Mouse (Mus musculus): ENCODE data around the gene Gm37240. TPM values are rescaled to one million over a fixed set of nuclear protein-coding genes. Genes with fewer than 3 reads are reported as not detected.
A peak's percentile ranks its signal among the peaks of the same experiment; 100 is the strongest.

Gene Gm37240
- total RNA-seq, 2 experiments from 2014 or later = 38.8 to 39.2 TPM

DNA sequence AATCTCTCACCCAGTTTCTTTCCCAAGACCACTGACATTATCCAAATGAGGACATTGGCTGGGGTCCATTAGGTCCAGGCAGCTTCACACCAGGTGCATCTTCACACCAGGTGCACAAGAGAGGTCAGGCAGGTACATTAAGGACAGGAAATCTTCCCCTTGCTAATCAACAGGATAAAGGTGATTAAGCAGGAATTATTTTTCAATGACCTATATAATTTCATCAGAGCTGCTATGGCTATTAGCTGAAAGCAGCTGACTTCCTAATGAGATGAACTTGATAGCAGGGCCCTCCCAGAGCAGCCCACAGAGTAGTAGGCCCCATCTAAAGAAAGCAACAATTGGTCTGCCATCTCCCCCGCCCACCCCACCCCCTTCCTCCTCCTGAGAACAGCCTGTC lies 1.4 kb downstream of the Gm37240 start:
- intact Hi-C loops (cut with DNase I) = no loop called here
- no peak for DNase-seq (ENCODE audit: low spot score)

DNA sequence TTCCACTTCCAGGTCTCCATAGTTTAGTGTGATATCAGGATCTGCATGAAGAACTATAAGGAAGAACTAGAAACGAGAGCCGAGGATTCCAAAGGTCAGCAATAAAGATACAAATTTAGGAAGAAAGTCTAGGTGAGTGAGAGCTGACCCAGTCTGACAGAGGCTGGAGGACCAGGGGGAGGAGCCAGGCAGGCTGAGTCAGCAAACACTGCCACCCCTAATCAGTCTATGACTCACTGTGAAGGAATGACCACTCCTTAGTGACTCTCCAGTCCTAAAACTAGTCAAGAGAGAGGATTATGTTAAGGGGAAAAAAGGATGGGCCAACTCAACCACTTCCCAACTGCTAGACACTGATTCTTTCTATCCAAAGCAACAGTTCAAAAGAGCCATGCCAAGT lies 6.6 kb downstream of the Gm37240 start:
- peak; percentile 3 for DNase-seq (ENCODE audit: low spot score)
- intact Hi-C loops (cut with DNase I) = loop anchor here (5.0 kb wide), 1 partner anchor 33 kb away; no protein-coding TSS in a partner anchor

DNA sequence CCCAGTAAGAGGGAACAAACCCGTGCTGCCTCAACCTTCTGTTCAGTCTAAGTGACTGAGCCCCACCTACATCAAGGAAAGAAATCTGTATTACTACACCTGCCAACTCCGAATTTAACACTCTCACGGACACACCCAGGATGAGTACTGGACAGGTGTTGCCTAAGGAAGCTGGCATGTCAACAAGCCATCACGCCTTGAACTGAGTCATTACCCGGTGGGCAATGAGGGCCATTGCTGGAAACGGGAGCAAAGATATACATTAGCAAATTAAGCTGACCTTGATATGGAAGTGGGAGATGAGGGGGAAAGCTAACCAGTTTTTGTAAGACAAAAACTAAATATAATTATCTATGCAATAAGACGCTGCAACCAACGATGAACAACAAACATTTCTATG lies 7.2 kb downstream of the Gm37240 start:
- intact Hi-C loops (cut with DNase I) = loop anchor here (5.0 kb wide), 1 partner anchor 33 kb away; no protein-coding TSS in a partner anchor
- no peak for DNase-seq (ENCODE audit: low spot score)

DNA sequence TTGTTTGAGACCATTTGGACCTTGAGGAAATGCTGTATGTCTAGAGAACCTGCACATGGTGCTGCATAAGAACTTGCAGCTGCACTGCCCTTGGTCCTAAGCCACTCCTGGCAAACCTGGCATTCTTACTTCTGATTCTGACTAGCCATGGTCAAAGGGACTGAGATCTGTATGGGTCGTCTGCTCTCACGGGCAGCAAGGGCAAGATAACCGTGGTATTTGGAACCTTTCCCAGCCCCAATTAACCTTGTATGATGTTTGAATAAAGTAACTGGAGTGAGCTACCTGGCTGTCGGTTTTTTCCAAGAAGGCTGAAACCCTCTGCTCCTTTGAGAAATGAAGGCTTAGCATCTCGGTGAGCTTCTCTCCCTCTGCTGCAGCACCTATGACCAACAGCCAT lies 8.4 kb downstream of the Gm37240 start:
- intact Hi-C loops (cut with DNase I) = no loop called here
- no peak for DNase-seq (ENCODE audit: low spot score)

DNA sequence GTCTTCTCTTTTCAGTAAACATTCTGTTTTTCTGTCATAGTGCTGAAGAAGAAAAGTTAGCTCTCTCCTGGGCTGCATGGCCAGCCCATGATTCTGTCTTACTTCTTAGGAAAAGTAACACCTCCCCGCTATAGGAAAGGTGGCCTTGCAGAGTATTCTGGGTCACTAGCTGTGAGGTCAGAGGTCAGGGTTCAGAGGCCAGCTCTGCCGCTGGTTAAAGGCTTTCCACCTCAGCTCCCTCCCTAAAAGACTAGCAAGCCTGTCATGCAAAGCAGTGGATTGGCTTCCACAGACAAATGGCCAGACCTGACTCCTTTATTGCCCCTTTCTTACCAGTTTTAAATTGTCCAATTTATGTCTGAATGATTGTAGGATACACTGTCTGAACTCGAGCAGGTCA lies 23.3 kb downstream of the Gm37240 start:
- DNase-seq (ENCODE audit: low spot score) = no peak
- intact Hi-C loops (cut with DNase I) = no loop called here

DNA sequence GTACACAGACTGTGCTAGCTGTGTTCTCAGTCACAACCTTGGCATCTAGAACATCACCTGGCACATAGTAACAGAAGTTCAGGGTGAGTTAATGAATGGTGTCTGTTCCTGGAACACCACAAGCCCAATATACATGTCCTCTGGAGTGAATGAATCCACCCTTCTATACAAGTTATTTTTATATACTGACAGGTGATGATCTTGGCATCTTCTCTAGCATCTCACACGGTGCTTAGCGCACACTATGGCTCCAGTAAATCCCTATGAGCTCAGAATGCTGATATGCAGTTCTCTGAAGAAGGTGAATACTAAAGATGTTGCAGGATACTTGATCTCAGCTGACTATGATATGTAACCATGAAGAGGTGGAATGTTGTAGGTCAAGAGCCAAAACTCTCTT lies 24.4 kb downstream of the Gm37240 start:
- intact Hi-C loops (cut with DNase I) = no loop called here
- DNase-seq (ENCODE audit: low spot score) = no peak

DNA sequence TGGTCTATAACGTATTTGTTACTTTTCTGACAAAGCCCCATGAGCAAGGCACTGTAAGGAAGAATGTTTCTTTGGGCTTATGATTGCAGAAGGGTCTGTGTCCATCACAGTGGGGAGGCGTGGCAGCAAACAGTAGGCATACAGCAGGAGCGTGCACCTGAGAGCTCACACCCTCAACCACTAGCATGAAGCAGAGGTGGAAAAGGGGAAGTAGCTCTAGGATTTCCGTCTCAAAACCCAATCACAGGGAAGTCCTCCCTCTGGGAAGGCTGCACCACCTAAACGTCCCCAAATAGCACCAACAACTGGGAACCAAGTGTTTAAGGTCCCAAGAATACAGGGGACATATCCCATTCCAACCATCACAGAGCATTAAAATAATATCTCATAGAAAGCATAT lies 26.3 kb downstream of the Gm37240 start:
- no peak for DNase-seq (ENCODE audit: low spot score)
- intact Hi-C loops (cut with DNase I) = no loop called here

DNA sequence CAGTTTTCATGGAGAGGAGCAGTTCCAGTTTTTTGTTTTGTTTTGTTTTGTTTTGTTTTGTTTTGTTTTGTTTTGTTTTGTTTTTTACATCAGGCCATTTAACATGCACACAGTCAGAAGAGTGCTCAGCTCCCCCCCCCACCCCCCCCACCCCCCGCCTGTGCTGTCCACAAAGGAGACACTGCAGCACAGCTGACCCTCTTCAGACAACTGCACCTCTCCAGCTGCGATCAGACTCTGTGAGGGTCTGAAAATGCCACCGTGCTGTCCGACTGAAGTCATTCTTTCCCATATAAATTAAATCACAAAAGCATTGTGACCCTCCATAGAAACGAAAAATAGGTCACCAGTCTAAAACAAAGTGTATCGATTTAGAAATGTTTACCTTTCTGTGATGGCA lies 28.0 kb downstream of the Gm37240 start:
- DNase-seq (ENCODE audit: low spot score) = no peak
- intact Hi-C loops (cut with DNase I) = no loop called here

DNA sequence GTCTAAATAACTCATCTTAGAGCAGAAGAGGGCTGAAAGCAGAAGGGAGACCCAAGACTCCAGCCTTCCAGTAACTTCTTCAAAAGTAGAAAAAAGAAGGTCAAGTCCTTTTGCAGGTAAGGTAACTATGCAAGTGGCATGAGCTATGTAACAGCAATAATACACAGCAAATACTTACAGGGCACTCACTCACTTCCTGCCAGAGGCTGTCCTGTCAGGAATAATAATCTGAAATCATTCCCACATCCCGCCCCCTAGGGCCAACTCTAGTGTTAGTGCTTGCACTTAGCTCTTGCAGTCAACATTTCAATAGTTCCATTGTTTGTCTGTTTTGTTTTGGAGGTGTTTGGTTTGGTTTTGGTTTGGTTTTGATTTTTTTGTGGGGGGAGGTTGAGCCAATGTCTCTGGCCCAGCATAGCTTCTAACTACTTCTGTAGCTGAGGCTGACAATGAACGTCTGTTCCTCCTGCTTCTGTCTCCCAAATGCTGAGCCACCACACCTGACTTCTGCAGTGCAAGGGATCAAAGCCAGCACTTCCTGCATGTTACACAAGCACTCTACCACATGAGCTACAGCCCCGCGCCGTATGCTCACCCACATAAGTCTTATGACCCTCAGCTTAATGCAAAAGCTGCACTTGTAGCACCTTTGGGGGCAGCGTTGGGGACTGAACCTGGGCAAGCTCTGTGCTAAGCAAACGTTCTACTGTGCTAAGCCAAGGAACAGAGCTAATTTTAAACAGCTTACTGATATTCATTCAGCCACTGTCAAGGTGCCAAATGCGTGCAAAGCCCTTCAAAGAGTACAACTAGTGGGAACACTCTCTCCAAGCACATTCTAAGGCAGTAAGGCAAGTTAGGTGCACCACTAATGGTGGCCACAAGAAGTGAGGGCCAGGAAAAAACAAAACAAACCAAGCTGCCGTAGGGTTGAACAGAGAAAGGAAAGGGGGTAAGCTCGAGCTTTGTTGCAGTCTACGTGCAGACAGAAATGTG lies 28.9 kb downstream of the Gm37240 start:
- no peak for DNase-seq (ENCODE audit: low spot score)
- intact Hi-C loops (cut with DNase I) = no loop called here

DNA sequence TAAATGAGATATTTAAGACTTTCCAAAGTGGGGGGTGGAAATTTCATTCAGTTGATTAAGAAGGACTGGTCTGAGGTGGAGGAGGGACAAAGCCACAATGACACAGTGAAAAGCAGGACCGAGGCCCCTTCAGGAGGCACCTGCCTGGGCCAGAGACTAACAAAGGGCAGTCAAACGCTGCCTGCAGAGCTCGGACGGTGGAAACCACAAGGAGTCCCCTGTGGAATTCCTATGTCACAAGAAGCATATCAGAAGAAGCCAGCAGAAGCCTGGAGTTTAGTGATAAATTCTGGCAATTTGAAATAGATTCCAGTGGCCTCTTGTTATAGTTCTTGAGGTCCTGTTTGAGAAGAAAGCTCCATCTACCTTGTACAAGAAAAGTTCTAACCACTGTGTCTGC lies 30.2 kb downstream of the Gm37240 start:
- intact Hi-C loops (cut with DNase I) = no loop called here
- DNase-seq (ENCODE audit: low spot score) = no peak

DNA sequence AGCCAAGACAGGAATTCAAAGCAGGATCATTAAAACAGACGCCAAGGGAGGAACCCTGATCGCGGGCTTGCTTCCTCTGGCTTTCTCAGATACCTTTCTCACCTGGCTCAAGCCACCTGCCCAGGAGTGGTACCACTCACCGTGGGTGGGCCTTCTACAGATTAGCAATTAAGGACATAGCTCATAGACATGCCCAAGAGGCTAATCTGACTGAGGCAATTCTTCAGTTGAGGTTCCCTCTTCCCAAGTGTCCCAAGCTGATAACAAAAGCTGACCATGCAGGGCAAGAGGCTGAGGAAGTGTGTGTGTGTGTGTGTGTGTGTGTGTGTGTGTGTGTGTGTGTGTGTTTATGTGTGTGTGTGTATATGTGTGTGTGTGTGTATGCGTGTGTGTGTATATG lies 31.4 kb downstream of the Gm37240 start:
- intact Hi-C loops (cut with DNase I) = no loop called here
- no peak for DNase-seq (ENCODE audit: low spot score)

DNA sequence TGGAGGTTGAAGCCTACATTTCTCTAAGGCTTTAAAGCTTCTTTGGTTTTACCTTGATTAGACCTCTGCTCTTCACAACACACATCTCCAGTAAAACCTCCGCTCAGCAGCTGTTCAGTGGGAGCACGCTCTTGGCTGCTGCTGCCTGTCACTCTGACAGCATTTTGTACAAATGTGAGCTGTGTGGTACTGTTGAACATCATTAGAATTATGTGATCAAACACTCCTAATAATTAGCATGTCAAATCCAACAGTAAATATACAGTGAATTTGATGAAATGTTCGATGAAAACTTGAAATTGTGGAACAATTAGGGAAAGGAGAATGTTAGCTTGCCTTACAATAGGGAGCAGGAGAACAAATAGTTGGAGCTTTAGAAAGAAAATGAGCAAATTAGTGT lies 32.3 kb downstream of the Gm37240 start:
- intact Hi-C loops (cut with DNase I) = no loop called here
- DNase-seq (ENCODE audit: low spot score) = no peak

DNA sequence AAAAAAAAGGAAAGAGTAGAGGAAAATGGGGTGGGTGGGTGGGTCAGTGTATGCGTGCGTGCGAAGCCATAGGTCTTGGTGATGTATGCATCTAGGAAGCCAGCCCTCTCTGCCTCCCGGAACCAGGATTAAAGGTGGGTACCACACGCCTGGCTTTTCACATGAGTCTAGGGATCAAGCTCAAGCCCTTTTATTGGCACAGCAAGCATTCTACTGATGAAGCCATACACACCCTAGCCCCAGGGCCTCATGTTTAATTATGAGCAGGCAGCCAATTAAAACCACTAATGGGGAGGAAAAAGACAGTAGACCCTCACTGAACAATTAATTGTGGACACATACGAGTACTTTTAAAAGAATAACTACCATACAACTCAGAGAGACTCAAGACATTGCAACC lies 33.2 kb downstream of the Gm37240 start:
- intact Hi-C loops (cut with DNase I) = no loop called here
- no peak for DNase-seq (ENCODE audit: low spot score)

DNA sequence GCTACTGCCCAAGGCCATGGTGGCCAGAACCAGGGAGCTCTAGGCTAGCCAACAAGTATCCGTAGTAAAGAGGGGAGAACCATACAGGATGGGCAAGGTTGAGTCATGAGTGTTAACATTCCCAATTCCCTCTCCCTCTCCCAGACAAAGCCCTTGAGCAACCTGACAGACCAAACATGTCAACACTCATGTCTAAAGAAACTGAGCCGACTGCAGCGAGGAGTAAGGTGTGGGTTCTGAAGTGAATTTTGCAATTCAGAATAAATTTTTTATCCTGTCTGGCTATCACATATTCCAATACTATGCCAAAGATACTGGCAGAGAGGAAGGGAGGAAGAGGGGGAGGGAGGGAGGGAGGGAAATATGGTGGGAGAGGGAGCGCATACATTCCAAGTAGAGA lies 33.6 kb downstream of the Gm37240 start:
- no peak for DNase-seq (ENCODE audit: low spot score)
- intact Hi-C loops (cut with DNase I) = no loop called here

DNA sequence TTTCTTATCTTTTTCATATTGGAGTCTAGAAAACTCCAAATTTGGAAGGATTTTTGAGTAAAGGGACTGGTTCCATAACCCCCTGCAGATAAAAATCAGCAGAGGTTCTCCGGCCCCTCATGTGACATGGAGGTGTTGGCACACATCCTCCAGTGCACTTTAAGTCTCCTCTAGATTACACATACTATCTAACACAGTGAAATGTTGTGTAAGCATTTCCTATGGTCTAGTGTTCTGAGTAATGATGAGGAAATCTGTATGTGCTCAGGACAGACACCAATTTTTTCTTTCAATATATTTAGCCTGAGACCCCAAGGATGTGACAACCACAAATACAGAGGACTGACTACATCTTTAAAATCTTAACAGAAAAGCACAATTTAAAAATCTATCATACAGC lies 37.2 kb downstream of the Gm37240 start:
- no peak for DNase-seq (ENCODE audit: low spot score)
- intact Hi-C loops (cut with DNase I) = no loop called here

DNA sequence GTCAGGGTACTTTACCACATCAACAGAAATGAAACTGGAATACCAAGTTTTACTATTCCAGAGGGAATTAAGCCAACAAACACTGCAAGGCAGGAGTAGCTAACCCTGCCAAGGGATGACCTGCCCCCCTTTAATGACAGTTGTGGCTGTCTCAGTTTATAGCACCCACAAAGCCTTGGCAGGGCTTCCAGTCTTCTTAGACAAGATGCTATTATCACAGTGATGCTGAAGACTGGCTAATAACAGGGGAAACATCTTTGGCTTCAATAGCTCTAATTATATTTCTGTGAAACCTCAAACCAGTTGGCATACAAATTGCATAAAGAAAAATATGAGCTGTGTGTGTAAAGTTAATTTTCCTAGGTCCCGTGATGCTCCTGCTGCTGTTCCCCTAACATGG lies 41.0 kb downstream of the Gm37240 start:
- DNase-seq (ENCODE audit: low spot score) = no peak
- intact Hi-C loops (cut with DNase I) = loop anchor here (5.0 kb wide), 1 partner anchor 36 kb away; no protein-coding TSS in a partner anchor

DNA sequence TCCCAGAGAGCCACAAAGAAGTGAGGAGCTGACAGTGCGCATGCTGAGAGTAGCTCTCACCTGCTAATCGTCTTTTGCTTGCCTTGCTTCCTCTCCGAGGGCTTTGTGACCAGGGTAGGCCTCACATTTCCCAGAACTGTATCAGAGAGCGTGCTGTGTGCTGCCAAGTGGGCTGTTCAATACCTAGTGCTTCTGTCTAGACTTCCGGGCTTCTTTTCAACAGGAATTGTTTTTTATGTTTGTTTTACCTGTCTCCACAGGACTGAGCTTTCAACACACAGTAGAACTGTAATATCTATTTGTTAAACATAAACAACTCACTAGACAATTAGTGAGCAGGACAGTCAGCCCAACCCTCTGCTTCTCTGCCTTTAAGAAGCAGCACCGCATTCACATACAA lies 42.0 kb downstream of the Gm37240 start:
- intact Hi-C loops (cut with DNase I) = loop anchor here (5.0 kb wide), 1 partner anchor 37 kb away; no protein-coding TSS in a partner anchor
- DNase-seq (ENCODE audit: low spot score) = no peak

DNA sequence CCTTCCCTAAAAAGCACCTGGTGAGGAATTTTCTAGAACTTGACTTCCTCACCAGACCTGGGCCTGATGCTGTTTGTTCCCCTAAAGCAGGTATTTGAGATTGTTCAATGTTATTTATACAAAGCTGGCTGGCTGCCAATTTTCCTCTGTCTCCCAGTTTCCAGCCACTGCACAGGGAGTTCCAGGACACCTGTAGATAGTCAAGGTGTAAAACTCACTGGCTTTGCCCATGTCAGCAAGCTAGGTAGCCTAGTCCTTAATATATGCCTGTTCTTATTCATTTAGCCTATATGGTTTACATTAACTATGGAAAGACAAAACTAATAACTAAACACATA lies 44.5 kb downstream of the Gm37240 start:
- intact Hi-C loops (cut with DNase I) = no loop called here
- no peak for DNase-seq (ENCODE audit: low spot score)

DNA sequence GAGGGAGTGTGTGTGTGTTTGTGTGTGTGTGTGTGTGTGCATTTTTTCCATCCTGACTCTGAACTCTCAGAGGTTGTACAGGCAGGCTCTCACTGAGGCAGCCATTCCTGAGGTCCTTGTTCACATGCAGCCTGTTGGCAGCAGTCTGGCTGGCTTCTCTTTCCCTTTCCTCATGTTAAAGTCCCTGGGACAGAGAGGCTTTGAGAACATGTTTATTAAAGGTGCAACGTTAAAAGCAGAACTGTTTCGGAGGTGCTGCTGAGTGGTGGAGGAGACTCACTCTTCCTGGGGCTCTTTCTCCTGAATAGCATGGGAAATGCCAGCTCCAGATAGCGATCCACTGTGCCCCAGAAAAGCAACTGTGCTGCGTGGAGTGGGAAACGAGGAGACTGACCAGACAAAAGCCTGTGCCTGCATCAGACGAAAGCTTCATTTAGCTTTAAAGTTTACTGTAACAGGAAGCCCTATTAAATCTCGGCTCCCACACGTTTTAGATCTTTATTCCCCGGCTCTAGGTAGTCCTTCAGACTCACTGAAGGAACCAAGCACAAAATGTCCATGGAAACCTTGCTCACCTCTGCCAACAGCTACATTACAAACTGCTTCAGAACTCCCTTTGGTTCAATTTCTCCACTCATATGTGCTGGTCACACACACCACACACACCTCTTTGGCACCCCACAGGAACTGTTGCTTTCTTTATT lies 45.0 kb downstream of the Gm37240 start:
- intact Hi-C loops (cut with DNase I) = no loop called here
- no peak for DNase-seq (ENCODE audit: low spot score)

DNA sequence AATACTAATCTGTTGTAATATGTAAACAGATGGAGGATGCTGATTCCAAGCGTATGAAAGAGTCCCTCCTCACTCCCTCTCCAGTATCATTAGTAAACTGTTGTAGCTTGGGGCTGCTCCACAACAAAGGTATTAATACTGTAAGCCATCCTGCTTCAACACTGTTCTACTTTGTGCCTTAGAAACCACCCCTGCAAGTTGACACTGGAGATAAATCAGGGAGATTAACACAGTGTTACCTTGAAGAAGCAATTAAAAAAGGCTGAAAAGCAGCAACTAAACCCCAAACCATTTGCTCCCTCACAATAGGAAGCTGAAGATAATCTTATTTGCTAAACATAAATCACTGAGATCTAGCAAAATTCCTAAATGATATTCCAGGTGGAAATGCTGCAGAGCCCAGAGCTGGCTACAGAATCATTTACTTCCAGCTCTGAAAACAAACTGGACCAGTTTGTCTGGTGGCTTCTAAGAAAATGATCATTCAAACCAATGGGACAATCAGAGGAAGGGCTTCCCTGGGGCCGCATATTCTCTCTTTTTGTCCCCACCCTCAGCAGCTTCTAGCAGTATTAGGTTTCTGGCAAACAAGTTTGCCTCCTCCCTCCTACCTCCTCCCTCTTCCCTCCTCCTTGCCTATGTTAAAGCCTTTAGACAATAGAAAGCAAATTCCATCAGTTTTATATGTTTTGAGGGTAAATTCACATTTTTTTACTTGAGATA lies 45.7 kb downstream of the Gm37240 start:
- no peak for DNase-seq (ENCODE audit: low spot score)
- intact Hi-C loops (cut with DNase I) = no loop called here

DNA sequence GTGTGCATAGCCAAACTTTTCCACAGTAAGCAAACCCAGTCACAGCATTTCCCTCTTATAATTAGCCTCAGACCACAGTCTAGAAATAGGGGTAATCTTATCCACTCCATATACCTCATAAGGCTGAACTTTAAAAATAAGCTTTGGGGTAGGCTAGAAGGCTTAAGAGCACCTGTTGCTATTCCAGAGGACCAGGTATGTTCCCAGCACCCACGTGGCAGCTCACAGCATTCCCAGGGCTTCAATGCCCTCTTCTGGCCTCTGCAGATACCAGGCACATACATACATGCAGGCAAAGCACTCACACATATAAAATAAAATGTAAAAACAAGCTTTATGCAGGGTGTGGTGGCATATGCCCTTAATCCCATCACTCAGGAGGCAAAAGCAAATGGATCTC lies 53.7 kb downstream of the Gm37240 start:
- intact Hi-C loops (cut with DNase I) = no loop called here
- DNase-seq (ENCODE audit: low spot score) = no peak
